Mouse (Mus musculus): Measurements from ENCODE around the gene Thrap3.

GRCm38 (mm10) chr4:126148161-126148961 lies 54.2 kb downstream of the Thrap3 start:
- 0 out of 2 replicates have a peak, but pooled peaks have one; percentile 53 for TF ChIP-seq POLR2A (IDR thresholded peaks at IDR 0.05; ENCODE audit: extremely low read depth, insufficient read depth, low read length)
- peak; percentile 17; the same call in 1 of the 2 replicates for TF ChIP-seq CTCF (IDR thresholded peaks at IDR 0.05; ENCODE audit: low read depth, low read length)
